Mouse (Mus musculus) adrenal gland, postnatal 25 days (tissue): ENCODE measurements around the gene Chat. TPM values are rescaled to one million over a fixed set of nuclear protein-coding genes. Genes with fewer than 3 reads are reported as not detected.

ENCODE experiments used
- DNase-seq: peaks from one replicate; pipeline ENCODE4 v3.0.0; 2021; ENCODE audit warnings: mixed read lengths
- long read RNA-seq: library from polyadenylated mRNA; stranded (forward); transcript quantifications from one replicate; pipeline ENCODE4 v2.0.0, GENCODE M21; 2021
- total RNA-seq: library from RNA; stranded (reverse); gene quantifications from 2 replicates; pipeline ENCODE4 v1.2.3, GENCODE M21; 2021

The Chat gene
- total RNA-seq = not detected in 2 replicates
- long read RNA-seq = 0 reads

DNA sequence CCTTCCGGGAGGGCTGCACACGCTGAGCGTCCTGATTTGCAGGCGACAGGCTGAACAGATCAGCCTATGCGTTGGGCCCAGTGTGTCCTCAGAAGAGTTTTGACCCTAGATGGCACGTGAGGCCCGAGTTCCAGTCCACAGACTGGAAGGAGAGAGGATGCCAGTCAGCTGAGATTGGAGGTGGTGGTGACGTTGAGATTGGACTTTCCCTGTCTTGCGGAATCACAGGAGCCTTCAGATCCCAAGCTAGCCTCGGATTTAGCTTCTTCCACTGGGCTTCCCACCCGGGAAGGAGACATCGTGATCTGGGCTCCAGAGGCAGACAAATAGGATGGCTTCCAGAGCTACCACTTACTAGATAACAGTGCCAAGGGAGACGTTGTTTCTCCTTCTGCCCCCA lies at the start of gene Chat:
Gene Chat, minus strand, starts transcription at position 101 of the 400 bp plus-strand sequence.
- no peak for DNase-seq

- DNase-seq = peak; percentile 96
Measured at GRCm38 (mm10) chr14:32513336-32514032, 47.7 kb upstream of the Chat start, which contains the start of gene Ercc6. Gene Ercc6 (plus strand): TSS chr14:32513521.

GRCm38 (mm10) chr14:32512912-32513311 lies 47.1 kb upstream of the Chat start:
- no peak for DNase-seq

DNA sequence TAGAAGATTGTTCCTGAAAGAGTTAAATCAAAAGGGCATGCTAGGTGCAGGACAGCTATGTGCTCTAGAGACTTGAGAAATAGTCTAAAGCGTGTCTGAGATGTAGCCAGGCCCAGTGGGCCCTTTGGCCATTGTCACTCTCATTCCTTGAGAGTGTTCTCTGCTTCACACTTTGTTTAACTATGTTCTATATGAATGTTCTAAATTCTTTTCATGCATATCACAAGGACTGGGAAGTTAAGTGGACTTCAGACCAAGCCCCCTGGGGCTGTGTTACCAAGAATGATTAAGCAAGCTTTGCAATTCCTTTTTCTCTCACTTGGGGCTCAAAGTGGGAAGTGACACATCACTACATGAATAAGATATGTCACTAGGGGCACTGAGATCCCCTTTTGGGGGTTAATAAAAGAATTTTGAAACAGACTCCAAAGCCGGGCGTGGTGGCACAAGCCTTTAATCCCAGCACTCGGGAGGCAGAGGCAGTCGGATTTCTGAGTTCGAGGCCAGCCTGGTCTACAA lies 43.7 kb upstream of the Chat start:
- DNase-seq = no peak

DNA sequence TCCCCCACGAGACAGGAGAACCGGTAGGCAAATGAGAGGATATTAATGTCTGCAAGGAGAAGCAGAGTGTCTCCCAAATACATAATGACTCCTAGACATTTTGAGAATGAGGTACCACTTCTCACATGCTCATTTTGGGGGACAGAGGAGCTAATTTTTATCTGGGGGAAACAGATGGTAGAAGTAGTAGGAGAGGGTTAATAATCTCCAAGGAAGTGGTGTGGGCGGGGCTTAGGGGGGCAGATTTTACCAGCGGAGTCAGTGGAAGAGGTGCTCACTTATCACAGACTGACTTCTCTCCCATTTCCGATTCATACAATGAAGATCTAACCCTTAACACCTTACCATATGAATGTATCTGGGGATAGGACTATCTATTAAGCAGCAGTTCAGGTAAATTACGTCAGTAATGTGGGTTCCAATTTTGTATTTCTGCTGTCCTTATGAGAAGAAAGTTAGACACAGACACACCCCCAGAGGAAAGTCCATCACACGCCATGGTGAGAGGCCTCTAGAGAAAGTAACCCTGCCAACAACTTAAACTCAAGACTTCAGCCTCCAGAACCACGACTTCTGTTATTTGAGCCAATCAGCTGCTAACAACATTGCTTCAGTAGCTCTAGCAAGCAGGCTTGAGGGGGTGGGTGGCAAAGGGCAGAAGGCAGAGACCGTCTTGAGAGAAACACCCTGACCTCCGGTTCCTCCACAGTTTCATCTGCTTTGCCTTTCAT lies 42.5 kb upstream of the Chat start:
- no peak for DNase-seq

DNA sequence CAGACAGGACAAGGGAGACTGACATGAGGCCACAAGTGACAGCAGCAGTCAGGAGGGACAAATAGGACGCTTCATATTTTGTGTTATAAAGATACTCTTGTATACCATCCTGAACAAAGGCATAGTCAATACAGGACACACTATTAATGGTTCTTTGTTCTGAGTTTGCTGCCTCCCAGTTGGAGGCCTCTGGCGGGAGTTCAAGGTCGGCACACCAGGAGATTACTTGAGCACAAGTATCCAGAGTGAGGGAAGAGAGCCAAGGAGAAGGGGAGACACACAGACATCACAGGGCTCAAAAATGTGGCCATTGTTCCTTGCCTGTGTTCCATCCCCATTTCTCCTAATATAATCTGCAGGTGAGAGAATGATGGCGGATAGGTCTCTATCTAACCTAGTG lies 41.4 kb upstream of the Chat start:
- peak; percentile 36 for DNase-seq

DNA sequence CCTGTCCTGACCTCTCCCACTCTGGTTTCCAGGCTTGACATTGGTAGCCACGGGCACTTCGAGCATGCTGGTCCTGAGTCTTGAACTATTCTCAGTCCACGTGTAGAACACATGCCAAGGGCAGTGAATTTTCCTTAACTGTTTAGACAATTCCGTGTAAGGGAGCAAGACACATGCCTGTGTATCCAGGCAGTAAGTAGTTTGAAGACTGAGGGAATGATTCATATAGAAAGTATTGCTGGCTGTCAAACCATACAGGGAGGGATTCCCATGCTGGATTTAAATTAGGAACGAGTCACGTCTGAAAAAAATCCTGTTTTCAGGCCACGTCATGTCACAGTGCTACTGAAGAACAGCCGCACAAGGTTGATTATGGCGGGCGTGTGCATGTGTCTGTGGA lies 40.5 kb upstream of the Chat start:
- no peak for DNase-seq

- DNase-seq = no peak
Measured at GRCm38 (mm10) chr14:32503897-32504296, 38.1 kb upstream of the Chat start.

GRCm38 (mm10) chr14:32502764-32503688 lies 37.2 kb upstream of the Chat start:
- DNase-seq = no peak

DNA sequence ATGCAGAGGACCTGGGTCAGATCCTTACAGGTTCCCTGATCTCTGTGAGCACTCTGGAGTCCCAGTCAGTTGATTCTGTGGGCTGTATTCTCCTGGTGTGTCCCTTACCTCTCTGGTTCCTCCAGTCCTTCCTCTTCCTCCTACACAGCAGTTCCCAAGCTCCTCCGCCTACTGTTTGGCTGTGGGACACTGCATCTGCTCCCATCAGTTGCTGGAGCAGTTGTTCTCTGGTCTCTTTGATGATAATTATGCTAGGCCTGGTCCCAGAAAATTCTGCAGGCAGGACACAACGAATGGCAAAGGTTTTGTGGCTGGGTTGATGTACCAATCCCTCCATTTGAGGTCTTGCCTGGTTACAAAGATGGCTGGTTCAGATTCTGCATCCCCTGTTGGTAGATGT lies 35.5 kb upstream of the Chat start:
- DNase-seq = no peak

- peak; percentile 12 for DNase-seq
Measured at GRCm38 (mm10) chr14:32496115-32496850, 30.5 kb upstream of the Chat start.

DNA sequence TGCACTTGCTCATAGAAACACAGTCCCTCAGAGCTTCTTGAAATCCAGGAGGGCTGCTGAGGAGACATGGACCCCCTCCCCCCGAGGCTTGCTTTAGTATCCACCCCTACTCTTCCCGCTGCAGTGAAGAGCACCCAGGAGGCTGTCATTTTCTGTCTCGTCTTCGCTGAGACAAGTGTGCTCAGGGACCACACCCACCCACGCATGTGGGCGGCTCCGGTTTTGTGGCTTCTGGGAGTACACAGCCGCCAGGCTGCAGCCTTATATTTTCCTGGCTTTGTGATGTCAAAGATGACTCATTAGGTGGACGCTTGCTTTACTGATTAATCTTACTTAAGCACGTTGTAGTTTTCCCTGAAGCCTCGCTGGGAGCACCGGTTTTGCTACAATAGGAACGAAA lies 26.7 kb upstream of the Chat start:
- DNase-seq = peak; percentile 15

DNA sequence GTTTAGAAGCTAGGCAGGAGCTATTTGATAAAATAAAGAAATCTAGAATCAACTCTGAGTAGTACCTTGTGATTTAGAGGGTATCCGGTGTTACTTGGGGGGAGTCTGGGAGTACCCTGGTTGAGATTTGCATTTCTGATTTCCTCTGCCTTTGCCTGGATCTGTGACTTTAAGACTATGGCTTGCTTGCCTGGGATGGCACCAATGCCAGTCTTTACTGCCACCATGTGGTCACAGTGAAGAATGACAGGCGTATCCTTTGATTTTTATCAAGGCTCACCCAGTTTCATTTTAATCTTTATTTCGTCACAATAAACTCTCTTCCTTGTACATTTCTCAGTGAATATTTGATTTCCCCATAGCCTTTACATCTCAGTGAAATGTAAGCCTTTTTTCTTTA lies 16.3 kb upstream of the Chat start:
- no peak for DNase-seq

GRCm38 (mm10) chr14:32477581-32477980 lies 11.8 kb upstream of the Chat start:
- no peak for DNase-seq

- no peak for DNase-seq
Measured at GRCm38 (mm10) chr14:32476559-32476958, 10.8 kb upstream of the Chat start.

DNA sequence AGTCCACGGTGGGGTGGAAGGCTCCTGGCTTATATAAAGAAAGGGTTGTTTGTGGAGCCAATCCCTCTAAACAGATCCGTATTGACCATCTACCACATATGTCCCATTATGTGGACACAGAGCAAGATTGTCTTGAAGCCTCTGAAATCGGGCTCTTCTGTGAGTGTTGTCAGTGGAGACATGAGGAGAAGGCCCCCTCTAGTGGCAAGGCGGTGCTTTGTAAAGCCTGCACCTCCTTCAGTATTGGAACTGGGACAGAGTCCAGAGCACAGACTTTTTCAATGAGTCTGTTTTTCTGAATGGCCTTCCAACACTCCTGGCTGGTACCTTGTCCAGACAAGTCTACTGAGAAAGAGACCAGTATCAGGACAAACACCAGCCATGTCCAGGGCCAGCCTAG lies 7.2 kb upstream of the Chat start:
- peak; percentile 61 for DNase-seq

DNA sequence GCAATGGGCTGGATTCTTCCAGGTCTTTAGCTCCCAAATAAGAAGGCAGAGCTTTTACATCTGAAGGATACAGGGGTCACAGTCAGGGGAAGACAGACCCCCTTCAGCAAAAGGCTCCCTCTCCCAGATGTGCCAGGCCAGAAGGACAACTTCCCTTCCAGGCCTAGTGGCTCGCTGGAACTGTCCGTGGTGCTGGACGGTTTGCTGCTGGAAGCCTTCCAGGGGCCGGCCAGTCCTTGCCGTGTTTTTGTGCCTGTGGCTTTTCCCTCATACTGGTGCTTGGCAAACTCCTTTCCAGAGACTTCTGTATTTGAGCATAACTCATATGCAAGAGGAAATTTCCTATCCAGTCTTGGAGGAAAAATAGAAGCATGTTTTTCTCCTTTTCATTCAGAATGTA lies 1.8 kb upstream of the Chat start:
- peak; percentile 79 for DNase-seq

- no peak for DNase-seq
Measured at GRCm38 (mm10) chr14:32465506-32465870, 301 bp downstream of the Chat start.

DNA sequence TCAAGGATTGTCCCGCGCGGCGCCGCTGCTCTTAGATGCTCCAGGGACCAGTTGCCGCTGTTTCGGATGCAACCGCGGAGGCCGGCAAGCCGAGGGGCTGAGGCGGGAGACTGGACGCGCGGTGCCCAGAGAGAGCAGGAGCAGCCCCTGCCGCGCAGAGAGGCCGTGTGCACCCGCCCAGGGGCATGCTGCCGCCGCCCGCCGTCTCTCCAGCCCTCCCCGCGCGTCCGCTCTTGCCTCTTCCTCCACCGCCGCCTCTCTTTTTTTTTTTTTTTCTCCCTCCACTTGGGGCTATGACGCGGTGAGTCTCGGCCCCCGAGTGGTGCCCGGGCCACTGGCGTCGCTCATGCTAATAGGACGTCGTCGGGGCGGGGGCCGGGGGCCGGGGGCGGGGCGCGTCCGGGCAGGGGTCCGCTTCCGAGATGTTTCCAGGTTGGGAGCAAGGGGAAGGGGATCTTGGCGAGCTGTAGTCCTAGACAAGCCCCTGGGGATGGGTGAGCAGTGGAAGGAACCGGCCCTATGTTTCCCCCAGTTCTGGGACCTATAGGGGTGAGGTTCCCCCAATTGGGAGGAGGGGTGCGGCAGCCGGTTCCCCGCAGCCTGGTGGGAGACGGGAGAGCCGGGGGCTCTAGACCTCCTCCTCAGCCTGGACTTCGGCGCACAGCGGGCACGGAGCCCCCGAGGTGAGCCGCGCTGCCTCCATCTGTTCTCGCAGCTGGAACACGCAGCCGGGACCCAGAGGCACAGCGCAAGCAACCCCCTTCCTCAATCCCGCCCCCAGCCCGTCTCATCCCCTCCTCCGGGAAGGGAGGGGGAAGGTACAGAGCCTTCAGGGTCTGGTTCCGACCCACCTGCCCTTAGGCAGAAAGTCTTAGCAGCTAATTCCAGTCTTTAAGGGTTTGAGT lies 936 bp downstream of the Chat start, which contains the start of gene Slc18a3:
Gene Slc18a3, minus strand, starts transcription at position 250 of the 905 bp plus-strand sequence.
- no peak for DNase-seq

DNA sequence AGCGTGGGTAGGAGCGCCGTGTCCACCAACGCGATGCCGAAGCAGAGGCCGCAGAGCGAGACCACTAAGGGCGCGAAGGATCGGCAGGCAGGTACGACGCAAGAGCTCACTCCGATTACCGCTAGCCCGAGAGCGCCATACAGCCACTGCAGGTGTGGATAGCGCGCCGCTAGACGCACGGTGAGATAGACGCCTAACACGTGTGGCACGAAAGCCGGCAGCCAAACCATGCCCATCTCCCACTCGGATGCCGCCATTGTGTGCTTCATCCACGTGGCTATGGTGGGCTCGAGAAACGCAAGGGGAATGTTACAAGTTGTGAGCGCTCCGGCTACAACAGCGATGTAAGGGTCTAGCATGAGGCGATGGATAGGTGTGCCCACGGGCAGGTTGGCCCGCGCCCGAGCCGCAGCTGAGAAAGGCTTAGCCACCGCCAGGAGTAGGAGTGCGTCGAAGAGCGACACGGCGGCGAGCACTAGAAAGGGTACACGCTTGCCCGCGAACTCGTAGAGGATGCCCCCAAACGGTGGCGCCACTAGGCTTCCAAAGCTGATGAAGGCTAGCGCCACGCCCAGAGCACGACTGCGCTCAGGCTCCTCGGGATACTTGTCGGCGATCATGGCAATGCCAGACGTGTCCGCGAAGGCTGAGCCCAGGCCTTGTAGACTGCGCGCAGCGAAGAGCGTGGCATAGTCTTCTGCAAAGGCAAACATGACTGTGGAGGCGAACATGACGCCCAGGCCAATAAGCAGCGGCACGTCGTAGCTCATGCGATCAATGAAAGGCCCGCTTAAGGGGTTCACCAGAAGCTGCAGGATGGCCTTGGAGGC lies 2.4 kb downstream of the Chat start:
- no peak for DNase-seq
